ENCODE assay signal across 9 mouse cellular contexts in the genomic region with DNA sequence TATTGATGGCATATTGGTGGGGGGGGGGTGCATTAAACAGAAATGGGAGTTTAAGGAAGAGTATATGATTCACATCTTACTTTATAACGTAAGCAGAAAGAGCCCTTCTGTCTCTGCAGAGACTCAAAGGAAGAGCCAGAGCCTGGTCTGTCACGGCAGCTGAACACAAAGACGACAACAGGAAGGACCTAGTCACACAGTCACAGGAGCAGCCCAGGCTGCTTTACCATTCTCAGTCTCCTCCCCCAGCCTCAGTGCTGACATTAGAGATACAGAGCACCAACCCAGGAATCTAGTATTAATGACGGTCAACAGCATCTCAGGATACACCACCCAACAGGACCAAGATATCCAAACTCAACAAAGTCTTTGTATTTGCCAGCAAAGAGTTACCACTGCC.
DNase-seq lines count a peak whose midpoint lies in the region; ATAC-seq and TF ChIP-seq lines count a peak whose summit lies in the region.
"Had no signal": no experiment of that assay in that cellular context is flagged by ENCODE, and none has a peak within 500 bp of the region (broad histone marks: within the 10 kb centered on the region; RNA-seq: fewer than 3 reads in every experiment).

No protein-coding gene starts in this region.

- TF ChIP-seq CTCF in layer of hippocampus, adult 2 months (conservative IDR thresholded peaks at IDR 0.05) = no peak
- TF ChIP-seq CTCF in lung, postnatal 0 days (IDR thresholded peaks at IDR 0.05) = no peak
- no peak for TF ChIP-seq CTCF in thymus, adult 2 months (IDR thresholded peaks at IDR 0.05; ENCODE audit: borderline replicate concordance, control insufficient read depth, extremely low read depth, insufficient read depth, low read length, poor library complexity)

- peaks cover 13% of the 10 kb centered on the region; the same call in 1 of the 2 replicates for H3K4me1 ChIP-seq in lung, postnatal 0 days (ENCODE audit: insufficient read depth, low read depth, low read length)
- H3K4me1 ChIP-seq in thymus, adult 2 months (replicated peaks; ENCODE audit: control insufficient read depth, insufficient read depth, low read length) = peaks cover 27% of the 10 kb centered on the region

- H3K9me3 ChIP-seq in lung, postnatal 0 days (ENCODE audit: low read length) = no peaks in the 10 kb centered on the region

- H3K36me3 ChIP-seq in lung, postnatal 0 days (ENCODE audit: insufficient read depth, low read length) = no peaks in the 10 kb centered on the region
- peaks cover 4% of the 10 kb centered on the region for H3K36me3 ChIP-seq in thymus, adult 2 months (ENCODE audit: control insufficient read depth, insufficient read depth, low read length)

- no peak for TF ChIP-seq EP300 in lung, postnatal 0 days (IDR thresholded peaks at IDR 0.05)

- H3K9ac ChIP-seq in lung, postnatal 0 days (replicated peaks; ENCODE audit: low read depth) = no peak overlapping the region

- no peak overlapping the region for H3K4me2 ChIP-seq in lung, postnatal 0 days (replicated peaks; ENCODE audit: low read depth, low read length)

- peak; percentile 42; the same call in 1 of the 2 replicates for ATAC-seq in common myeloid progenitor, adult 5-6 weeks (replicated peaks; ENCODE audit: low read depth, poor library complexity, severe bottlenecking)
- ATAC-seq in lung, postnatal 0 days = peak; percentile 59
- no peak for ATAC-seq in megakaryocyte-erythroid progenitor cell, adult 5-6 weeks (replicated peaks; ENCODE audit: low FRiP score, low TSS enrichment, poor library complexity, severe bottlenecking)

- DNase-seq in layer of hippocampus, adult 2 months (ENCODE audit: low spot score in 2 of 2) = no peak
- DNase-seq in layer of hippocampus, adult 18-20 months (ENCODE audit: low spot score in 2 of 2) = no peak
- no peak for DNase-seq in lung, postnatal 0 days (ENCODE audit: low spot score)
- peak; percentile 47 for DNase-seq in thymus, adult 2 months
- no peak for DNase-seq in cerebellum, adult 8-10 months
- DNase-seq: gastrocnemius, postnatal 36 days; layer of hippocampus, adult 9-11 months had no signal

- WGBS in lung, postnatal 0 days = 42% methylated on average over 4 of the region's 4 CpGs
- 8% methylated on average over 4 of the region's 4 CpGs for WGBS in thymus, adult 2 months

- H3K4me3 ChIP-seq in layer of hippocampus, adult 2 months = no peak overlapping the region
- H3K4me3 ChIP-seq in lung, postnatal 0 days (ENCODE audit: low read depth, low read length) = no peak overlapping the region
- no peak overlapping the region for H3K4me3 ChIP-seq in thymus, adult 2 months (ENCODE audit: control insufficient read depth, insufficient read depth, low read length)

- no peak for TF ChIP-seq POLR2A in thymus, adult 2 months (IDR thresholded peaks at IDR 0.05; ENCODE audit: control insufficient read depth, extremely low read depth, insufficient read depth, low read length, poor library complexity)

- H3K27ac ChIP-seq in layer of hippocampus, adult 2 months = peak overlapping the region; percentile 85
- no peak overlapping the region for H3K27ac ChIP-seq in lung, postnatal 0 days (ENCODE audit: low read length)
- H3K27ac ChIP-seq in thymus, adult 2 months (ENCODE audit: control insufficient read depth, insufficient read depth, low read length) = peak overlapping the region; percentile 2; the same call in 1 of the 2 replicates

- no peaks in the 10 kb centered on the region for H3K27me3 ChIP-seq in lung, postnatal 0 days (replicated peaks; ENCODE audit: insufficient read depth, low read length)
- no peaks in the 10 kb centered on the region for H3K27me3 ChIP-seq in thymus, adult 2 months (ENCODE audit: control insufficient read depth, insufficient read depth, low read length)
